Mouse (Mus musculus) cerebellum, postnatal 36 days (tissue): ENCODE data around the gene Hspg2.
A peak's percentile ranks its signal among the peaks of the same experiment; 100 is the strongest.
"Not testable (repeated sequence)": the region's sequence is repeated elsewhere in the genome, so short reads cannot be mapped to it uniquely, and the experiment has no call there.

ENCODE experiments used
- DNase-seq, 2 experiments: peaks; one replicate each; pipeline ENCODE4 v3.0.0; 2021 to 2022; ENCODE audit warnings: mixed read lengths in 2 of 2

The Hspg2 gene

GRCm38 (mm10) chr4:137468260-137469080, at the start of gene Hspg2:
TSS of gene Hspg2 (plus strand) at chr4:137468769.
- DNase-seq: peak; percentile 64 to 72

- DNase-seq: no peak
Measured at GRCm38 (mm10) chr4:137430502-137430901, 38.1 kb upstream of the Hspg2 start, which contains the start of gene Cela3b. TSS of gene Cela3b (minus strand) at chr4:137430540.

GRCm38 (mm10) chr4:137432700-137433550, 35.6 kb upstream of the Hspg2 start:
- DNase-seq: not testable (repeated sequence)

GRCm38 (mm10) chr4:137436979-137437669, 31.4 kb upstream of the Hspg2 start:
- DNase-seq: no peak

GRCm38 (mm10) chr4:137438842-137439241, 29.7 kb upstream of the Hspg2 start:
- no peak for DNase-seq

GRCm38 (mm10) chr4:137441332-137441731, 27.2 kb upstream of the Hspg2 start:
- no peak for DNase-seq

GRCm38 (mm10) chr4:137443625-137444024, 24.9 kb upstream of the Hspg2 start:
- peak; percentile 83 to 90 for DNase-seq

- no peak for DNase-seq
Measured at GRCm38 (mm10) chr4:137445881-137446280, 22.7 kb upstream of the Hspg2 start.

- no peak for DNase-seq
Measured at GRCm38 (mm10) chr4:137447363-137448196, 21.0 kb upstream of the Hspg2 start.

- DNase-seq: peak; percentile 43 to 46
Measured at GRCm38 (mm10) chr4:137448197-137448596, 20.4 kb upstream of the Hspg2 start.

- no peak for DNase-seq
Measured at GRCm38 (mm10) chr4:137448641-137449040, 19.9 kb upstream of the Hspg2 start.

- DNase-seq: no peak
Measured at GRCm38 (mm10) chr4:137449132-137449531, 19.4 kb upstream of the Hspg2 start.

- DNase-seq: no peak
Measured at GRCm38 (mm10) chr4:137449715-137450114, 18.9 kb upstream of the Hspg2 start.

GRCm38 (mm10) chr4:137452190-137452589, 16.4 kb upstream of the Hspg2 start:
- no peak for DNase-seq

- no peak for DNase-seq
Measured at GRCm38 (mm10) chr4:137453234-137453767, 15.3 kb upstream of the Hspg2 start, which contains the start of gene 1700013G24Rik. TSS of gene 1700013G24Rik (plus strand) at chr4:137453284.

- no peak for DNase-seq
Measured at GRCm38 (mm10) chr4:137454582-137454981, 14.0 kb upstream of the Hspg2 start.

GRCm38 (mm10) chr4:137456581-137456980, 12.0 kb upstream of the Hspg2 start:
- DNase-seq: no peak

- DNase-seq: no peak
Measured at GRCm38 (mm10) chr4:137457292-137457691, 11.3 kb upstream of the Hspg2 start.

GRCm38 (mm10) chr4:137458310-137458709, 10.3 kb upstream of the Hspg2 start:
- DNase-seq: no peak

- no peak for DNase-seq
Measured at GRCm38 (mm10) chr4:137458861-137459260, 9.7 kb upstream of the Hspg2 start.

- no peak for DNase-seq
Measured at GRCm38 (mm10) chr4:137460676-137461075, 7.9 kb upstream of the Hspg2 start.

GRCm38 (mm10) chr4:137461217-137461616, 7.4 kb upstream of the Hspg2 start:
- no peak for DNase-seq
